Mouse (Mus musculus) cerebellum, postnatal 14 days (tissue): Measurements from ENCODE around the gene D630023F18Rik.
A peak's percentile ranks its signal among the peaks of the same experiment; 100 is the strongest.

Experiments
- DNase-seq, 2 experiments: peaks; one replicate each; pipeline ENCODE4 v3.0.0; 2021; ENCODE audit warnings: mixed read lengths in 2 of 2

Gene D630023F18Rik

DNA sequence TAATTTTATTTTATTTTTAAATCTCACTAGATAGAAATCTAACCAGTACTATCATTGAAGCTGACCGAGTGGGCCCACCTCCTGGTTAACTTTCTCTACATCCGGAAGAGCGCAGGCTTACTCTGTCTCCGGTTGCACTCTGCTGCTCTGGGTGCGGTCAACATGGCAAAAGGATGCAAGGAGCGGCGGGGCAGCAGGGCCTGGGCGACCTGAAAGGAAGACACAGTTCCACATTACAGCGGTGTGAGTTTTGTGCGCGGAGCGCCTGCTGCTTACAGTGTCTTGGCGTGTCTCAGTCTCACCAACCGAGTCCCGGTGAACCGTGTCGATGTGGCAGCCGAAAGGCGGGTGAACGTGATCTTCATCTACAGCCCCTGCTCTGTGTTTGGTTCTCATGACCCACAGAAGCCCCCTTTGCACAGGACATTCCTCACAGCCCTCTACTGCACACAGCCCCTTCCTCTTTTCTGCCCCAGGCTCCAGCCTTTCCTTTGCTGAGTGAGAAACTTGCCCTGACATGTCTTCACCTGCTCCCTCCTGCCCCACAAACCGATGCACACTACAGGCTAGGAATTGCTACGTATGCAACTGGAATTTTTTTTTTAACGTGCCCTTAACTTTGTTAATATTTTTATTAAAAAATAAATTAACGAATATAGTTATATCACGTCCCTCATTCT lies 13.1 kb downstream of the D630023F18Rik start:
- no peak for DNase-seq

GRCm38 (mm10) chr1:65109196-65109595 lies 13.8 kb downstream of the D630023F18Rik start:
- no peak for DNase-seq

GRCm38 (mm10) chr1:65107654-65108279 lies 15.2 kb downstream of the D630023F18Rik start:
- DNase-seq, result no peak

GRCm38 (mm10) chr1:65103273-65103672 lies 19.7 kb downstream of the D630023F18Rik start, which contains the start of gene Cryga:
Gene Cryga, minus strand, starts transcription at chr1:65103373.
- no peak for DNase-seq

- DNase-seq, result no peak
Measured at GRCm38 (mm10) chr1:65096953-65097352, 26.1 kb downstream of the D630023F18Rik start.

DNA sequence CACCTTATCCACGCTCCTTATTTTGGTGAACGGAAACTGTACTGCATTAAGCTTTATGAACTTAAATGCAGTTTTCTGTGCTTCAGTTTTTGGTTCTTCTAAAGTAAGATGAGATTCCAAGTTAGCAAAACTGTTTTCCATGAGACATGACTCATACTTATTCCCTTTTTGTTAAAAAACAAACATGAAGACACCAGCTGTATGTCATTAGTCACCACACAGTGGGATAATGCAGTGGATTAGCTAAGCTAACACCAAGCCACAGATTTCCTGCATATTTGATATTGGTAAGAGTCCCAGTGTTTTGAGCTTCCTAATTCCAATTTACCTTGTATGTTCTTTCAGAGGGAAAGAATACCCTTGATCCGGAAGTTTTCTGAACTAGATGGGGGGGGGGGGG lies 31.4 kb downstream of the D630023F18Rik start:
- DNase-seq, result no peak

- no peak for DNase-seq
Measured at GRCm38 (mm10) chr1:65090370-65090769, 32.6 kb downstream of the D630023F18Rik start.

- no peak for DNase-seq
Measured at GRCm38 (mm10) chr1:65088567-65089356, 34.3 kb downstream of the D630023F18Rik start.

DNA sequence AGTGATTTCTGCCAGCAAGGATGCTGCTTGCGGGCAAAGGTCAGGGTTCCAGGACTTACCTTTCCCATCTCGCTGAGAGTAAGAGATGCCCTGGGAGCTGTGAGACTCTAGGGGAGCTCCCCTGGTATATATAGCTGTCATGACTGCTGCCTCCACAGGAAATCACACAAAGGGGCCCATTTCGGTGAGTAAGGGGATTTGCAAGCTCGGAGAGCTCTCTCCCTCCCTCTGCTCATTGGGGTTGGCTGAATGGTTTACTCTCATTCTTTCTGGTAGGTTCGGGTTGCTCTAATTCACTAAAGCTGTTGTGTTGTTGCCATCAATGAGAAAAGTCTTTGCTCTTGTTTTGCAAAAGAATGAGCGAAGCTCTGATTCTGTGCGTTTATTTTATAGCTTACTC lies 40.8 kb downstream of the D630023F18Rik start, which contains the start of gene Crygb:
Gene Crygb (minus strand): TSS at position 101 of the 400 bp plus-strand sequence.
- no peak for DNase-seq

GRCm38 (mm10) chr1:65075607-65076006 lies 47.4 kb downstream of the D630023F18Rik start:
- DNase-seq, result no peak

DNA sequence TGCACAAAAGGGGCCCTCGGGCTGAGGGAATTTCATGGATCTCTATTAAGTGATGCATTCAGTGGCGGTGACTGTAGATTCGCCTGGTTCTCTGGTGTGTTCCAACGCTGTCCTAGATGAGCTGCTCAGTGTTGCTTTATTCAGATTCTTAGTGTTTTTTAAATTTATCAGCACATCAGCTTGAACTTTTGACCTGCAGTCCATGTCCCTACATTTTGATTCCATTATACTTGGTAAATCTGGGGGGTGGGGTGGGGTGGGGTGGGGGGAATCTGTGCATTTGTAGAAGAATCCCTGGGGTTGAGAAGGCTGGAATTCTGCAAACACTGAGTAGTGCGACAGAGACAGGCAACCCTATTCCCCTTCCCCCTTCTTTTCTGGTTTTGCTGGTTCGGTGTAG lies 49.4 kb downstream of the D630023F18Rik start, which contains the start of gene Crygc:
Gene Crygc (minus strand): TSS at position 101 of the 400 bp plus-strand sequence.
- no peak for DNase-seq

- no peak for DNase-seq
Measured at GRCm38 (mm10) chr1:65067842-65068241, 55.2 kb downstream of the D630023F18Rik start.

- peak in 1 of 2 experiments; percentile 7 for DNase-seq
Measured at GRCm38 (mm10) chr1:65064201-65064600, 58.8 kb downstream of the D630023F18Rik start.

DNA sequence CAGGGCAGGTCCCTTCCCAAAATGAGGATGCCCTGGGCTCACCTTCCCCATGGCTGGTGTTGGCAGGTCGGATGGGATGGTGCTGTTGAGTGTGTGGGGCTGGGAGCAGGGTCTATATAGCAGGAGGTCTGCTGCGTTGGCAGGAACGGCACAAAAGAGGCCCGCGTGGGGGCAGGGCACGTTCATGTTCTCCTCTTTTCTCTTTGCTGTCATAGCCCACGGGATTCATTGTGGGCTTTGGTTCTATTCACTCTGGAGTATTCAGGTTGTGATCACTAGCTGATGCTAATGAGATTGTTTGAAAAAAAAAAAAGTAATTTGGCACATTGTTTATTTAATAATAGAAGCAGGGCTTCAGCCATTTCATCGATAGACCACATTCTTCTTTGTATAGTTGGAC lies 59.7 kb downstream of the D630023F18Rik start, which contains the start of gene Crygd:
Gene Crygd (minus strand): TSS at position 101 of the 400 bp plus-strand sequence.
- DNase-seq, result no peak
